16 mouse cellular contexts compared by ENCODE assay signal in the genomic region with DNA sequence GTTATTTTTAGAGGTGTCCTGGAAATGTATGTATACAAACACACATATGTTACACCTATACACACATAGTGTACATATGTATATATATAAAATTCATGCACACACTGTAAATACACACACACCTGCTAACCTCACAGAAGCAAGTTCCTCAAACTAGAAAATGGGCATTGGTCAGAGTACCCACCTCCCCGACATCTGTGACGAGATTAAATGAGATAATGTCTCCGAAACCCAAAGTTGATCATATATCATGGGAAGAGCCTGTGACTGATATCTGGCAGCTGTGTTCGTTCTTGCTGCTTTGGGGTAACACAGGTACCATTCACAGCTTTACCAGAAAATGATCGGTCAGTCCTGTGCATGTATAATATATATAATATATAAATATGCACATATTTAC. TPM values are rescaled to one million over a fixed set of nuclear protein-coding genes. Genes with fewer than 3 reads are reported as not detected.
A peak's percentile ranks its signal among the peaks of the same experiment; 100 is the strongest.
DNase-seq lines count a peak whose midpoint lies in the region; ATAC-seq and TF ChIP-seq lines count a peak whose summit lies in the region.
"Had no signal": no experiment of that assay in that cellular context is flagged by ENCODE, and none has a peak within 500 bp of the region (broad histone marks: within the 10 kb centered on the region; RNA-seq: fewer than 3 reads in every experiment).

No protein-coding gene starts in this region.

- 0 out of 2 replicates have a peak overlapping the region, but pooled peaks have one; percentile 12 for H3K27ac ChIP-seq in heart, embryonic 13.5 days (replicated peaks)
- peak overlapping the region; percentile 99 for H3K27ac ChIP-seq in liver, embryonic 13.5 days
- H3K27ac ChIP-seq in liver, postnatal 0 days (ENCODE audit: low read depth), result peak overlapping the region; percentile 98
- H3K27ac ChIP-seq: embryonic facial prominence, embryonic 12.5 days; forebrain, embryonic 13.5 days; heart, adult 2 months had no signal

- 70% methylated on average over 5 of the region's 5 CpGs for WGBS in heart, embryonic 13.5 days
- 29% methylated on average over 5 of the region's 5 CpGs for whole genome bisulfite sequencing in liver, embryonic 13.5 days (ENCODE audit: insufficient replicate concordance)
- WGBS in liver, postnatal 0 days (ENCODE audit: insufficient replicate concordance), result 48% methylated on average over 5 of the region's 5 CpGs

- DNase-seq in heart, adult 9 months (ENCODE audit: low spot score in 2 of 2), result no peak
- no peak for DNase-seq in G1E (ENCODE audit: low spot score)
- DNase-seq in liver, embryonic 13.5 days, result no peak
- no peak for DNase-seq in liver, postnatal 0 days
- no peak for DNase-seq in left cerebral cortex, postnatal 25 days (ENCODE audit: low spot score in 2 of 2)
- DNase-seq in lung, postnatal 36 days, result no peak
- DNase-seq: cerebellum, adult 11 months; cerebellum, adult 9-10 months; cerebellum, postnatal 25 days; forebrain, postnatal 0 days had no signal

- H3K27me3 ChIP-seq in heart, embryonic 13.5 days (replicated peaks), result no peaks in the 10 kb centered on the region
- no peaks in the 10 kb centered on the region for H3K27me3 ChIP-seq in G1E (ENCODE audit: insufficient read depth, low read length)
- no peaks in the 10 kb centered on the region for H3K27me3 ChIP-seq in liver, embryonic 13.5 days
- no peaks in the 10 kb centered on the region for H3K27me3 ChIP-seq in liver, postnatal 0 days (ENCODE audit: insufficient read depth, low read length)
- H3K27me3 ChIP-seq: embryonic facial prominence, embryonic 12.5 days; forebrain, embryonic 13.5 days; heart, embryonic 15.5 days had no signal

- no peak for TF ChIP-seq CTCF in G1E (IDR thresholded peaks at IDR 0.05; ENCODE audit: low read depth, low read length)
- no peak for TF ChIP-seq CTCF in liver, postnatal 0 days (IDR thresholded peaks at IDR 0.05; ENCODE audit: low read depth)

- H3K9ac ChIP-seq in heart, embryonic 13.5 days, result no peak overlapping the region
- peak overlapping the region; percentile 87 for H3K9ac ChIP-seq in liver, embryonic 13.5 days
- peak overlapping the region; percentile 59; the same call in 1 of the 2 replicates for H3K9ac ChIP-seq in liver, postnatal 0 days (replicated peaks)
- H3K9ac ChIP-seq: embryonic facial prominence, embryonic 12.5 days; forebrain, embryonic 13.5 days; forebrain, postnatal 0 days; heart, embryonic 15.5 days; hindbrain, embryonic 14.5 days had no signal

- H3K4me1 ChIP-seq in heart, embryonic 13.5 days, result peaks cover 58% of the 10 kb centered on the region
- H3K4me1 ChIP-seq in G1E (ENCODE audit: insufficient read depth, low read depth, low read length), result peaks cover 86% of the 10 kb centered on the region
- peaks cover 97% of the 10 kb centered on the region for H3K4me1 ChIP-seq in liver, embryonic 13.5 days (replicated peaks)
- H3K4me1 ChIP-seq in liver, postnatal 0 days (ENCODE audit: insufficient read depth), result peaks cover 80% of the 10 kb centered on the region

- H3K4me3 ChIP-seq in heart, embryonic 13.5 days, result no peak overlapping the region
- H3K4me3 ChIP-seq in G1E (ENCODE audit: low read depth, low read length), result peak overlapping the region; percentile 67; the same call in 1 of the 2 replicates
- H3K4me3 ChIP-seq in liver, embryonic 13.5 days (replicated peaks), result peak overlapping the region; percentile 70
- H3K4me3 ChIP-seq in liver, postnatal 0 days (ENCODE audit: low read depth, low read length), result peak overlapping the region; percentile 32; the same call in 1 of the 2 replicates
- H3K4me3 ChIP-seq: embryonic facial prominence, embryonic 12.5 days; forebrain, embryonic 13.5 days; heart, adult 2 months; heart, embryonic 15.5 days had no signal

- no peak for TF ChIP-seq EP300 in liver, postnatal 0 days (IDR thresholded peaks at IDR 0.05; ENCODE audit: low read depth)

- no peak overlapping the region; the same call in 1 of the 2 replicates for H3K4me2 ChIP-seq in heart, embryonic 13.5 days
- H3K4me2 ChIP-seq in liver, embryonic 13.5 days, result peak overlapping the region; percentile 92
- peak overlapping the region; percentile 85 for H3K4me2 ChIP-seq in liver, postnatal 0 days (ENCODE audit: low read depth, low read length)
- H3K4me2 ChIP-seq: forebrain, embryonic 13.5 days had no signal

- no peaks in the 10 kb centered on the region for H3K36me3 ChIP-seq in heart, embryonic 13.5 days
- peaks cover 55% of the 10 kb centered on the region for H3K36me3 ChIP-seq in G1E (replicated peaks)
- peaks cover 4% of the 10 kb centered on the region for H3K36me3 ChIP-seq in liver, embryonic 13.5 days
- peaks cover 6% of the 10 kb centered on the region; the same call in 1 of the 2 replicates for H3K36me3 ChIP-seq in liver, postnatal 0 days (replicated peaks; ENCODE audit: insufficient read depth, low read length)
- H3K36me3 ChIP-seq: embryonic facial prominence, embryonic 12.5 days; heart, embryonic 15.5 days had no signal

- ATAC-seq in heart, embryonic 13.5 days (ENCODE audit: extremely low read depth, insufficient number of reproducible peaks, low FRiP score, low TSS enrichment), result no peak
- no peak for ATAC-seq in G1E (ENCODE audit: extremely low read depth, insufficient number of reproducible peaks, low FRiP score, poor library complexity, severe bottlenecking)
- ATAC-seq in liver, embryonic 13.5 days (ENCODE audit: low read depth), result no peak
- no peak for ATAC-seq in liver, postnatal 0 days
- ATAC-seq: forebrain, embryonic 13.5 days; forebrain, postnatal 0 days had no signal

- intact Hi-C loops in left cerebral cortex, postnatal 25 days (cut with DNase I), result no loop called here

- H3K9me3 ChIP-seq in heart, embryonic 13.5 days, result no peaks in the 10 kb centered on the region
- no peaks in the 10 kb centered on the region for H3K9me3 ChIP-seq in G1E (replicated peaks)
- H3K9me3 ChIP-seq in liver, embryonic 13.5 days (replicated peaks), result no peaks in the 10 kb centered on the region
- H3K9me3 ChIP-seq in liver, postnatal 0 days (ENCODE audit: low read length), result no peaks in the 10 kb centered on the region
- H3K9me3 ChIP-seq: embryonic facial prominence, embryonic 12.5 days; forebrain, embryonic 13.5 days; heart, embryonic 15.5 days had no signal

RNA-seq across cellular contexts. Expression of gene Taok3, which starts 16.6 kb away (rescaled TPM):
- 8.5 and 10.8 TPM in 2 replicates for polyA plus RNA-seq in heart, embryonic 13.5 days (2015; fragmentation: Nextera tagmentation; extraction: Ambion mirVana)
- 213 and 225 TPM in 2 replicates for total RNA-seq in G1E (2014; fragmentation: Nextera tagmentation)
- total RNA-seq in G1E (2017), result 126 and 139 TPM in 2 replicates
- polyA plus RNA-seq in G1E (2012), result 57.5 and 58.4 TPM in 2 replicates
- 49.3 and 56.2 TPM in 2 replicates for polyA plus RNA-seq in liver, embryonic 13.5 days (2015; fragmentation: Nextera tagmentation; extraction: Ambion mirVana)
- 40.5 and 41.9 TPM in 2 replicates for polyA plus RNA-seq in liver, postnatal 0 days (2015; fragmentation: Nextera tagmentation; extraction: Ambion mirVana)
- 10 to 100 TPM; 55.2 to 59.8 TPM for total RNA-seq in left cerebral cortex, postnatal 25 days (2021)

RNA-seq across cellular contexts. Expression of gene Suds3, which starts 20.7 kb away (rescaled TPM):
- 49.1 and 49.3 TPM in 2 replicates for polyA plus RNA-seq in heart, embryonic 13.5 days (2015; fragmentation: Nextera tagmentation; extraction: Ambion mirVana)
- total RNA-seq in G1E (2014; fragmentation: Nextera tagmentation), result 27.3 and 36.3 TPM in 2 replicates
- total RNA-seq in G1E (2017), result 83.3 and 92.8 TPM in 2 replicates
- 56.2 and 61.0 TPM in 2 replicates for polyA plus RNA-seq in G1E (2012)
- 38.1 and 43.2 TPM in 2 replicates for polyA plus RNA-seq in liver, embryonic 13.5 days (2015; fragmentation: Nextera tagmentation; extraction: Ambion mirVana)
- 30.5 and 33.4 TPM in 2 replicates for polyA plus RNA-seq in liver, postnatal 0 days (2015; fragmentation: Nextera tagmentation; extraction: Ambion mirVana)
- total RNA-seq in left cerebral cortex, postnatal 25 days (2021), result 100 to 1,000 TPM; 121 to 139 TPM

Comparison
In these comparisons a context has a peak if more than half of its experiments do, and no peak if none do; other contexts are left out.
1. H3K27ac ChIP-seq: peak in every context shown above with its lines; median percentile 99 in liver, embryonic 13.5 days; 98 in liver, postnatal 0 days; 12 in heart, embryonic 13.5 days.